Mouse (Mus musculus): Measurements from ENCODE around the gene Rin2. TPM values are rescaled to one million over a fixed set of nuclear protein-coding genes. Genes with fewer than 3 reads are reported as not detected.

The Rin2 gene
- total and polyA plus RNA-seq, 3 experiments = 0.05 to 0.10 (median 0.08) TPM

DNA sequence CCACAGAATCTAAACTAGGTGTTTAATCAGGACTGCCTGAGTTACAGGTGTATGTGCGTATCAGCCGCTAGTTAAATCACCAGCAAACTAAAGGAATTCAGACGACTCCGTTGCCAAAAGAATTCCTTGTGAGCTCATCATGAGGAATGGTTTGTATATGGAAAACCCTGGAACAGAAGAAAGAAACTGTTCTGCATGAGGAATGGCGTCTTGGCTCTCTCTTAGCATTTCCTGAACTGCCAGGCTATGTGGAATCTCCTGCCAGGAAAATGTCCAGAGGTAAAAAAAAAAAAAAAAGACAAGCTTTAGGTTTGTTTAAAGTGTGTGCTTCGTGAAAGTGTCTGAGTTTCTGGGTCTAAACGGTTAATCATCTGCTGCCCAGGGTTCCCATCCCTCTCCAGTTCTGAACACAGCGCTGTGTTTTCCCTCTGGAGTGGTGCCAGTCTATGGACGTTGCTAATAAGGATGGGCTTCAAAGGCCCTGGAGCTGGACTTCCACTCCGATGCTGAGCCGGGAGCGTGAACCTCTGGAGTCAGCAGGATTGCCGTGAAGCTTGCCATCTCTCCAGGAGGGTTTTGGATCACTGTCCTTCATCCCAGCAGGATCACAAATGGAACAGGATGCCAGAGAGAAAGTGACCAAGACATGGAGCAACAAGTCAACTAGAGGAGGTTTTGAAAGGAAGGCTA, 109.4 kb downstream of the Rin2 start:
- no peak for TF ChIP-seq MXI1 (IDR thresholded peaks at IDR 0.05; ENCODE audit: low read depth, low read length)
- TF ChIP-seq MAZ (IDR thresholded peaks at IDR 0.05; ENCODE audit: low read depth, low read length) = no peak
- TF ChIP-seq CHD2 (IDR thresholded peaks at IDR 0.05; ENCODE audit: low read length) = no peak
- no peak for TF ChIP-seq JUN (IDR thresholded peaks at IDR 0.05; ENCODE audit: insufficient read depth, low read depth, low read length)
- TF ChIP-seq POLR2A (IDR thresholded peaks at IDR 0.05; ENCODE audit: low read depth, low read length) = no peak
- no peak for TF ChIP-seq USF1 (IDR thresholded peaks at IDR 0.05; ENCODE audit: low read depth, low read length)
- no peak for TF ChIP-seq NELFE (IDR thresholded peaks at IDR 0.05; ENCODE audit: low read depth, low read length)
- no peak for TF ChIP-seq TCF12 (IDR thresholded peaks at IDR 0.05; ENCODE audit: low read depth, low read length)
- TF ChIP-seq PAX5 (IDR thresholded peaks at IDR 0.05; ENCODE audit: low read length) = no peak
- no peak for TF ChIP-seq ZNF384 (IDR thresholded peaks at IDR 0.05; ENCODE audit: low read depth, low read length)
- TF ChIP-seq IRF4 (IDR thresholded peaks at IDR 0.05; ENCODE audit: low read depth, low read length) = no peak
- no peak for TF ChIP-seq TBP (conservative IDR thresholded peaks at IDR 0.05; ENCODE audit: low read depth, low read length)
- TF ChIP-seq CTCF (conservative IDR thresholded peaks at IDR 0.05 in 1 of 2, IDR thresholded peaks at IDR 0.05 in 1 of 2; ENCODE audit: low read depth in 2 of 2, low read length in 2 of 2) = no peak
- TF ChIP-seq ZKSCAN1 (IDR thresholded peaks at IDR 0.05; ENCODE audit: borderline replicate concordance, low read depth, low read length) = no peak
- TF ChIP-seq CHD1 (IDR thresholded peaks at IDR 0.05; ENCODE audit: low read depth, low read length) = no peak
- TF ChIP-seq USF2 (conservative IDR thresholded peaks at IDR 0.05; ENCODE audit: low read depth, low read length) = no peak
- TF ChIP-seq RAD21 (IDR thresholded peaks at IDR 0.05; ENCODE audit: low read depth, low read length) = no peak
- no peaks in the 10 kb centered on the region for H3K27me3 ChIP-seq (replicated peaks)
- dilution Hi-C loops (cut with MboI; ENCODE audit: extremely low pct_ligation_motif_present, extremely low pct_unique_long_range_greater_than_20kb, low sequenced_read_pairs) = no loop called here

GRCm38 (mm10) chr2:145784964-145785363, 109.9 kb downstream of the Rin2 start:
- Histone ChIP-seq H3K9me3 (replicated peaks; ENCODE audit: low read length) (peaks cover 4% of the 10 kb centered on the region), H3K27me3 (replicated peaks) (no peaks in the 10 kb centered on the region), H3K27ac (ENCODE audit: insufficient read depth, low read depth) (no peak overlapping the region), H3K36me3 (replicated peaks in 1 of 2; ENCODE audit: control insufficient read depth in 1 of 2, insufficient read depth in 1 of 2, low read length in 1 of 2) (no peaks in the 10 kb centered on the region), H3K79me2 (replicated peaks; ENCODE audit: control insufficient read depth, extremely low read depth, insufficient read depth, poor library complexity, severe bottlenecking) (no peaks in the 10 kb centered on the region), H3K9ac (ENCODE audit: insufficient read depth, low read depth) (no peak overlapping the region), H3K4me1 (ENCODE audit: control insufficient read depth in 1 of 2, insufficient read depth in 2 of 2) (peaks cover 0 to 28% of the 10 kb centered on the region in 2 experiments; a peak in 2 of 4 replicates), H3K4me3 (replicated peaks in 1 of 3; ENCODE audit: low read depth in 2 of 3, low read length in 2 of 3, poor library complexity in 1 of 3) (no peak overlapping the region), H3K4me2 (ENCODE audit: insufficient read depth, low read depth, poor library complexity, severe bottlenecking) (no peak overlapping the region)
- DNase-seq (ENCODE audit: extremely low read depth) = no peak
- in situ Hi-C loops (cut with MboI; ENCODE audit: low pct_ligation_motif_present, low pct_unique_long_range_greater_than_20kb, low sequenced_read_pairs) (no loop called here), dilution Hi-C loops (cut with MboI; ENCODE audit: extremely low pct_ligation_motif_present, extremely low pct_unique_long_range_greater_than_20kb, low sequenced_read_pairs) (no loop called here)
- TF ChIP-seq RAD21 (IDR thresholded peaks at IDR 0.05; ENCODE audit: low read depth, low read length) = no peak

More for the DNA sequence above, 109.4 kb downstream of the Rin2 start:
- H3K9me3 ChIP-seq (replicated peaks; ENCODE audit: low read length) = peaks cover 4% of the 10 kb centered on the region
- no peak overlapping the region for H3K4me2 ChIP-seq (ENCODE audit: insufficient read depth, low read depth, poor library complexity, severe bottlenecking)
- no peak overlapping the region for H3K4me3 ChIP-seq (replicated peaks in 1 of 3; ENCODE audit: low read depth in 2 of 3, low read length in 2 of 3, poor library complexity in 1 of 3)
- no peak overlapping the region for H3K27ac ChIP-seq (ENCODE audit: insufficient read depth, low read depth)
- H3K9ac ChIP-seq (ENCODE audit: insufficient read depth, low read depth) = no peak overlapping the region
- H3K4me1 ChIP-seq (ENCODE audit: control insufficient read depth in 1 of 2, insufficient read depth in 2 of 2) = peaks cover 0 to 28% of the 10 kb centered on the region in 2 experiments; a peak in 2 of 4 replicates
- in situ Hi-C loops (cut with MboI; ENCODE audit: low pct_ligation_motif_present, low pct_unique_long_range_greater_than_20kb, low sequenced_read_pairs) = no loop called here
- no peaks in the 10 kb centered on the region for H3K79me2 ChIP-seq (replicated peaks; ENCODE audit: control insufficient read depth, extremely low read depth, insufficient read depth, poor library complexity, severe bottlenecking)
- H3K36me3 ChIP-seq (replicated peaks in 1 of 2; ENCODE audit: control insufficient read depth in 1 of 2, insufficient read depth in 1 of 2, low read length in 1 of 2) = no peaks in the 10 kb centered on the region
- no peak for DNase-seq (ENCODE audit: extremely low read depth)
